Mouse (Mus musculus) left cerebral cortex, adult 8-10 months (tissue): ENCODE measurements at regions not wholly inside any gene's neighbourhood (a gene's known extent, or its start where the extent isn't known, plus 50 kb on each side); places are given as distances from the start of the nearest gene placed in this dataset.

Experiments
- DNase-seq, 2 experiments: peaks; one replicate each; pipeline ENCODE4 v3.0.0; 2022; ENCODE audit warnings: low spot score in 2 of 2

DNA sequence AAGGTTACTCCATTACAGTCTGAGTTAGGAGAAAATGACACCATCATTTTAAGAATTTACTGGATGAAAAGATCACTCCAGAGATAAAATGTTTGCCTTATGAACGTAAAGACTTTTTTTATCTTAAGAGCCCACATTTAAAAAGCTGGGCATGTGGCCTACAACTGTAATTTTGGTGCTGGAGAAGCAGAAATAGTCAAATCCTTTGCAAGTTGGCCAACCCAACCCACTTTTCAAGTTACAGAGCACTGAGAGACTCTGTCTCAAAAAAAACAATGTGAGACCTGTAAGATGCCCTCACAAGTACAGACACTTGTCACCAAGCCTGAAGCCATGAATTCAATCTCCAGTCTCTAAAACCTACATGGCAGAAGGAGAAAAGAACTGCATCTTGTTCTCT is 305.6 kb upstream of the Cited2 start:
- DNase-seq, result no peak

GRCm38 (mm10) chr10:17418227-17418685 is 304.8 kb upstream of the Cited2 start:
- peak in 1 of 2 experiments; percentile 10 for DNase-seq

GRCm38 (mm10) chr10:17423584-17424278 is 299.3 kb upstream of the Cited2 start:
- DNase-seq, result no peak

- no peak for DNase-seq
Measured at GRCm38 (mm10) chr10:17426197-17426596, 296.8 kb upstream of the Cited2 start.

DNA sequence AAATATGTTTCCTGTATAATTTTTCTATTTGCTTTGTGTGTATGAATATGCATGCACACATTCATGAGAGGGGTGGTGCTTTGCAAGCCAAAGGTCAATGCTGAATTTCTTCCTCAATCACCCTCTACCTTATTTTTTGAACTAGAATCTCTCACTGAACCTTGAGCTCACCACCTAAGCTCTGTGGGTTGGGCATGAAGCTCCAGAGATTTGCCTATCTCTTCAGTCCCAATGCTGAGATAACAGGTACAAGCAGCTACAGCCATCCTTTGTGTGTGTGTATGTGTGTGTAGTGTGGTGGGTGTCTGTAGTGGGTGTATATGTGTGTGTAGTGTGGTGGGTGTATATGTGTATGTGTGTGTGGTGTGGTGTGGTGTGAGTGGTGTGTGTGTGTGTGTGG is 295.7 kb upstream of the Cited2 start:
- DNase-seq, result no peak

- no peak for DNase-seq
Measured at GRCm38 (mm10) chr10:17428315-17428714, 294.7 kb upstream of the Cited2 start.

- DNase-seq, result no peak
Measured at GRCm38 (mm10) chr10:17431068-17431467, 291.9 kb upstream of the Cited2 start.

- no peak for DNase-seq
Measured at GRCm38 (mm10) chr10:17434098-17434497, 288.9 kb upstream of the Cited2 start.

DNA sequence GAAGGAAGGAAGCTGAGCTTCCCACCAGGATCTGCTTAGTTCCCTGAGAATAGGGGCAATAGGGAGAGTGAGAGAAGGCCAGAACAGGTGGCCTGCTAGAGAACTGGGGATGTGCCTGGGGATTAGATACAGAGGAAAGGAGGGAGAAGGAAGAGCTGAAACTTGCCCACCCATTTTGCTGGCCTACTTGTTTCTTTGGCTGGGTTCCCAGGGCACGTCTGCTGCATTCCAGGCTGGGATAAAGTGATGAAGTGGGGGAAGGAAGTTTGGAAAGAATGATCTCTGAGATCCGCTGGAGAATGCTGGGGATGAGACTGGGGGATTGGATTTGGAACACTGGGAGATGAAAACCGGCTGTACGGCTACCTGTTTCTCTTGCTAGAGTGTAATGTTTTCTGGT is 272.8 kb upstream of the Cited2 start:
- no peak for DNase-seq

DNA sequence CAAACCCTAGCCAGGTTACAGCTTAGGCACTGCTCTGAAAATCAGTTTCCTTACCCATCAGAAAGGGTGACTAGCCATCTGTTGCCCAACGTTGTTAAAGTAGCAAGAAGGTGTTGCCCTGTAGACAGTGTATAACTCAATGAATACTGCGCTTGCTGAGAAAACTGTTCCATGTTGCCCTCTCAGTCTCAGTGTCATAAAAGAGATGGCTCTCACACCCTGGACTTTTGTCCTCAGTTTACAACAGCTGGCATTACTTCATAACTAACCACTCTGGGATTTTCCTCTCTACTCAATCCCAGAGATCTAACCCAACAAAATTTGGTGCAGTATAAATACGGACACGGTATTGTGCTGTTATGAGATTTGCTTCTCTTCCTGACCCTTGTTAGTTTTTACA is 252.1 kb upstream of the Cited2 start:
- DNase-seq, result no peak

DNA sequence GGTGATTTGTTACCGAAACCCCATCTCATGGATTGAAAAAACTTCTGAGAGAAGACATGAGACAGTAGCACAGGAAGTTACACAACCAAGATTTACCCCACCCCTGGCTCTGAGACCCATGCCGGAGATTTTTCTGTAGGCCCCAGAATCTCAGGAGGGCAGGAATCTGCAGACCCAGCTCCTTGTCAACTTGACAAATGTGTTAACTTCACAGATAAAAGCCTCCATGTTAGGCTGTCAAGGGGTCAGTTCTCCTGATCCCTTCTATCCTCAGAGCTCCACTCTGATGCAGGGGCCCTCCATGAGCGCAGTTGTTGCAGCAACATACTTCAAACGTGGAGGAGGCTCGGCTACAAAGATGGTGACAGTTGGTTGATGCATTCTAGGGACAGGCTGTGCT is 250.5 kb upstream of the Cited2 start:
- DNase-seq, result no peak

GRCm38 (mm10) chr10:17475976-17476375 is 247.0 kb upstream of the Cited2 start:
- no peak for DNase-seq

DNA sequence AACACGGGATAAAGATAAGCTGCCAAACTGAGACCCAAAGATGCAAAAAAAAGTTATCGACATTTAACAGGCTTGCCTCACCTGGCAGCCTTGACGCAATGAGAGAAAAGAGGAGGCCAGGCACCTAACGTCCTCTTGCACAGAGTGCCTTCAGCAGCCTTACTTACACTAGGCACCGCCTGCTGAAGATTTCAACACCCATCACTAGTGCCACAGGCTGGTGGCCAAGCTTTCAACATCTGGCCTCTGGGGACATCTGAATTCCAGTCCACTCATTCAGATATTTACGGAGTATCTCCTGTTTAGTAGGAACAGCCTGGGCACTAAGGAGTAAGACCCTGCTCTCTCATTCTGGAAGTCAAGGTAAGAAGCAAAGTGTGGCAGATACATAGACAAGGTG is 246.3 kb upstream of the Cited2 start:
- DNase-seq, result no peak

DNA sequence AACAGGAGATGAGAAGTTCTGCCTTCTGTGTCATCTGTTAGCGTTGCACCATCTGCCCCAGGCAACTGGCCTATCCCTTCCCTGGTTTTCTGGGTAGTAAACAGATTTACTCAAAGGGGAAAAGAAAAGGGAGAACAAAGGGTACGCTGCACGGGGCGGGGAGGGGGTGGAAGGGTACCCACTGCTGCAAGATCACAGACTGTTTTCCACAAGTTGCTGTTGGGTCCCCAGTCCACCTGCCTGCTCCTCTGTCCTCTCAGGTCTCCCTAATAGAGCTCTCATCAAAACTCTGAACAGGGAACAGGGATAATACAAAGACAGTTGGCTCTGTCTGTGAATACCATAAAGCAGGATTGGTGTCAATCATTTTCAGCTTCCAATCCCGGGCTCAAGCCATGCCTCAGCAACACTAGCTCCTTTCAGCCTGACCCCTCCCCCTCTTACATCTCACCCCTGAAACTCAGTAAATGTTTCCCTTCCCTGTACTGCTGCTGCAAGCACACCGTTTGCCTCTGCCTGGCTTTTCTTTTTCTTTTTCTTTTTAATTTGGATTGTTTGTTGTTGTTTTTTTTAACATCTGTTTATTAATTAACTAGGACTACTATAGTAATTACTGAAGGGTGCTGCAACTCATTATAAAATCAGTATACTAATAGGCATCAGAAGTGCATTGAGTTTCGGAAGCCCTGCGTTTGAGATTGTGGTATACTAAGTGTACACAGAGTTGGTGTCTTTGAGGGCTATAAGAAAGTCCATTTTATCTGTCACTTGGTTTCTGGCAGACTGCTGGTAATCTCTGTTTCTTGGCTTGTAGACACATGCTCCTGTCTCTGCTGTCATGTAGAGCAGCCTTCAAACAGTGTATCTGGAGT is 244.0 kb upstream of the Cited2 start:
- DNase-seq, result no peak

DNA sequence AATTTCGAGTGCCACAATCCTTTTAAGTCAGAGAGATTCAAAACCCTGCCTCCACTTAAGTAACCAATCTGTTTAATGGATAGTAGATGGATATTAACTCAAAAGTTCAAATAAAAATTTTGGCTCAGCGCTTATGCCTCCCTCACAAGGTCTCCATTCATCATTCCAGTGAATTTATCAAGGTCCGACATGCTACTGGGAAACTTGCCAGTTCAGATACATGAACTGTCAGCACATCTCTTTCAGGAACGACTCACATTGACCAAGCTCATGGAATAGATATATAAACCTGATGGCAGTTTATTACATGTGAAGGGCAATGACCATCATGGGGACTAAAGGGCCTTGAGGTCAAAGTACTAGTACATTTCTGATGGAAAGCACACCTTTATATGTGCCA is 240.3 kb upstream of the Cited2 start:
- DNase-seq, result no peak

- DNase-seq, result no peak
Measured at GRCm38 (mm10) chr10:17485049-17485449, 238.0 kb upstream of the Cited2 start.

- no peak for DNase-seq
Measured at GRCm38 (mm10) chr10:17485515-17485914, 237.5 kb upstream of the Cited2 start.

DNA sequence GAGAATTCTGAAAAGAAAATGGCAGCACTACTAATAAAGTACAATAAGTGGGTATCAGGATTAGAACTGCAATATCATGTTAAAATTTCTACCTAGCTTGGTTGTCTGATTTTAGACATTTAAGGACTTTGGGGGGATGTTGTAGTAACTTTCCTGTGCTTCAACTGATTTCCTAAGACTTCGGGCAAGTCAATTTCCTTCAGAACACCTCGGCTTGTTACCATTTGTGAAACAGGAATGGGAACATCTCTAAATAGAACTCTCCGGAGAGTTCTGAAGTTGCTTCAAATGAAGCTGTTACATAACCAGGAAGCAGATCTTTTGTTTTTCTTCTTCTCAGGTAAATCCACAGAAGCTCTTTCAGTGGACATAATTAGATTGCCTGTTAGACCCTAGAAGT is 237.0 kb upstream of the Cited2 start:
- DNase-seq, result no peak

- DNase-seq, result no peak
Measured at GRCm38 (mm10) chr10:17487460-17487859, 235.6 kb upstream of the Cited2 start.

- no peak for DNase-seq
Measured at GRCm38 (mm10) chr10:17491611-17492305, 231.3 kb upstream of the Cited2 start.

GRCm38 (mm10) chr10:17493137-17493536 is 229.9 kb upstream of the Cited2 start:
- no peak for DNase-seq

GRCm38 (mm10) chr10:17496831-17497230 is 226.2 kb upstream of the Cited2 start:
- DNase-seq, result no peak
